In genomic region chr16:31591565-31591964, GRCm38 (mm10) we compare ENCODE assay signal across 9 mouse cellular contexts.
DNase-seq lines count a peak whose midpoint lies in the region; ATAC-seq lines count a peak whose summit lies in the region.
"Had no signal": no experiment of that assay in that cellular context is flagged by ENCODE, and none has a peak within 500 bp of the region (broad histone marks: within the 10 kb centered on the region; RNA-seq: fewer than 3 reads in every experiment).

No protein-coding gene starts in this region.

- H3K27ac ChIP-seq in heart, embryonic 14.5 days (replicated peaks in 1 of 2; ENCODE audit: control insufficient read depth in 1 of 2, insufficient read depth in 1 of 2, low read depth in 2 of 2, low read length in 2 of 2): peak overlapping the region; percentile 49 to 70; a peak in 2 of 4 replicates
- H3K27ac ChIP-seq in embryonic facial prominence, embryonic 10.5 days (replicated peaks): peak overlapping the region; percentile 68
- H3K27ac ChIP-seq in hindbrain, embryonic 10.5 days: peak overlapping the region; percentile 87
- peak overlapping the region; percentile 77 for H3K27ac ChIP-seq in midbrain, embryonic 13.5 days

- no peaks in the 10 kb centered on the region for H3K36me3 ChIP-seq in heart, embryonic 14.5 days (ENCODE audit: control insufficient read depth, insufficient read depth, low read length)
- no peaks in the 10 kb centered on the region for H3K36me3 ChIP-seq in embryonic facial prominence, embryonic 10.5 days (replicated peaks)
- H3K36me3 ChIP-seq in hindbrain, embryonic 10.5 days: no peaks in the 10 kb centered on the region
- H3K36me3 ChIP-seq in midbrain, embryonic 13.5 days: no peaks in the 10 kb centered on the region

- peaks cover 27 to 30% of the 10 kb centered on the region in 2 experiments for H3K4me1 ChIP-seq in heart, embryonic 14.5 days (ENCODE audit: control insufficient read depth in 2 of 2, insufficient read depth in 2 of 2, low read length in 2 of 2)
- H3K4me1 ChIP-seq in embryonic facial prominence, embryonic 10.5 days: peaks cover 59% of the 10 kb centered on the region
- H3K4me1 ChIP-seq in hindbrain, embryonic 10.5 days (replicated peaks): peaks cover 50% of the 10 kb centered on the region
- H3K4me1 ChIP-seq in midbrain, embryonic 13.5 days (replicated peaks): peaks cover 43% of the 10 kb centered on the region

- H3K4me2 ChIP-seq in heart, embryonic 14.5 days (ENCODE audit: low read length): peak overlapping the region; percentile 34
- peak overlapping the region; percentile 7; the same call in 1 of the 2 replicates for H3K4me2 ChIP-seq in midbrain, embryonic 13.5 days (replicated peaks)

- WGBS in heart, embryonic 14.5 days: 72% methylated on average over 3 of the region's 3 CpGs
- 47% methylated on average over 3 of the region's 3 CpGs for WGBS in embryonic facial prominence, embryonic 10.5 days
- WGBS in hindbrain, embryonic 10.5 days: 67% methylated on average over 3 of the region's 3 CpGs
- WGBS in midbrain, embryonic 13.5 days: 35% methylated on average over 3 of the region's 3 CpGs

- no peak overlapping the region for H3K4me3 ChIP-seq in heart, embryonic 14.5 days (ENCODE audit: control insufficient read depth in 1 of 2, insufficient read depth in 1 of 2, low read depth in 1 of 2, low read length in 2 of 2)
- H3K4me3 ChIP-seq in embryonic facial prominence, embryonic 10.5 days: peak overlapping the region; percentile 34; the same call in 1 of the 2 replicates
- no peak overlapping the region for H3K4me3 ChIP-seq in hindbrain, embryonic 10.5 days
- no peak overlapping the region for H3K4me3 ChIP-seq in midbrain, embryonic 13.5 days (replicated peaks)

- H3K9ac ChIP-seq in heart, embryonic 14.5 days (ENCODE audit: low read length): no peak overlapping the region
- H3K9ac ChIP-seq in midbrain, embryonic 13.5 days (replicated peaks): no peak overlapping the region

- ATAC-seq in heart, embryonic 14.5 days (ENCODE audit: insufficient number of reproducible peaks, insufficient read depth, low FRiP score, low read depth): no peak
- ATAC-seq in midbrain, embryonic 13.5 days: peak; percentile 53

- no peak for DNase-seq in heart, adult 18-20 months
- peak; percentile 24 for DNase-seq in embryonic facial prominence, embryonic 10.5 days (ENCODE audit: low spot score)
- DNase-seq in hindbrain, embryonic 10.5 days (ENCODE audit: low spot score): no peak
- DNase-seq in adrenal gland, postnatal 10 days: no peak
- no peak for DNase-seq in T-cell, adult 2 months (ENCODE audit: low spot score)
- no peak for DNase-seq in adrenal gland, postnatal 4 days (ENCODE audit: low spot score in 2 of 2)
- DNase-seq: thymus, adult 18-20 months had no signal

- no peaks in the 10 kb centered on the region for H3K27me3 ChIP-seq in heart, embryonic 14.5 days (ENCODE audit: control insufficient read depth, insufficient read depth, low read length)
- H3K27me3 ChIP-seq in embryonic facial prominence, embryonic 10.5 days (replicated peaks; ENCODE audit: low read depth, poor library complexity, severe bottlenecking): 0 out of 2 replicates have a peak, but pooled peaks cover 9% of the 10 kb centered on the region
- no peaks in the 10 kb centered on the region for H3K27me3 ChIP-seq in hindbrain, embryonic 10.5 days (ENCODE audit: insufficient read depth, poor library complexity, severe bottlenecking)
- peaks cover 15% of the 10 kb centered on the region; the same call in 1 of the 2 replicates for H3K27me3 ChIP-seq in midbrain, embryonic 13.5 days

- H3K9me3 ChIP-seq in heart, embryonic 14.5 days (ENCODE audit: control insufficient read depth, low read length): no peaks in the 10 kb centered on the region
- no peaks in the 10 kb centered on the region for H3K9me3 ChIP-seq in embryonic facial prominence, embryonic 10.5 days
- no peaks in the 10 kb centered on the region for H3K9me3 ChIP-seq in hindbrain, embryonic 10.5 days
- H3K9me3 ChIP-seq in midbrain, embryonic 13.5 days: no peaks in the 10 kb centered on the region
